Mouse (Mus musculus) kidney, adult 2 months (tissue): ENCODE data around the gene Alg10b. TPM values are rescaled to one million over a fixed set of nuclear protein-coding genes. Genes with fewer than 3 reads are reported as not detected.
"Not testable (repeated sequence)": the region's sequence is repeated elsewhere in the genome, so short reads cannot be mapped to it uniquely, and the experiment has no call there.

Source experiments
- DNase-seq: peaks from one replicate; pipeline ENCODE4 v3.0.0; 2021
- H3K27ac ChIP-seq: fragments of 200-500 bp; 2 replicates; pipeline ENCODE4 v1.5.1; 2012; ENCODE audit warnings: low read depth, low read length, control low read depth, inconsistent platforms; ENCODE audit not compliant: insufficient read depth
- H3K27me3 ChIP-seq: fragments of 200-500 bp; replicated peaks from 2 replicates; pipeline ENCODE4 v1.6.1; 2012; ENCODE audit warnings: mild to moderate bottlenecking, moderate library complexity, low read length, inconsistent platforms; ENCODE audit not compliant: control insufficient read depth, insufficient read depth
- H3K36me3 ChIP-seq: fragments of 200-500 bp; 2 replicates; pipeline ENCODE4 v1.6.1; 2012; ENCODE audit warnings: mild to moderate bottlenecking, moderate library complexity, low read length, inconsistent platforms; ENCODE audit not compliant: control insufficient read depth, insufficient read depth
- H3K4me1 ChIP-seq: fragments of 200-500 bp; 2 replicates; pipeline ENCODE4 v1.6.1; 2011; ENCODE audit warnings: low read length; ENCODE audit not compliant: control insufficient read depth, insufficient read depth
- H3K4me3 ChIP-seq: fragments of 200-500 bp; 2 replicates; pipeline ENCODE4 v1.5.1; 2011; ENCODE audit warnings: mild to moderate bottlenecking, low read depth, low read length, control low read depth; ENCODE audit not compliant: insufficient read depth
- CTCF ChIP-seq: fragments of 200-500 bp; conservative IDR thresholded peaks from 2 replicates; pipeline ENCODE4 v1.5.1; 2011; ENCODE audit warnings: low read depth, mild to moderate bottlenecking, control low read depth, low read length, moderate library complexity, mixed read lengths; ENCODE audit not compliant: insufficient read depth, insufficient read length
- POLR2A ChIP-seq: fragments of 200-500 bp; IDR thresholded peaks from one replicate; pipeline ENCODE4 v1.6.1; 2011; ENCODE audit warnings: low read depth, low read length, control low read depth
- WGBS: fragments of 180-500 bp; shearing (Covaris S2); methylation state at CpG from one replicate; pipeline ENCODE4 v1.1.7; 2018; 5-methylcytosine and 5-hydroxymethylcytosine counted together
- polyA plus RNA-seq: library from polyadenylated mRNA; depleted of rRNA; stranded (reverse); fragments of >200 nt; gene quantifications from 2 replicates; pipeline ENCODE4 v1.2.3, GENCODE M21; 2012; rRNA removed

Gene Alg10b
- polyA plus RNA-seq = 12.4 and 12.9 TPM in 2 replicates

GRCm38 (mm10) chr15:90223969-90224750 lies at the start of gene Alg10b:
Gene Alg10b, plus strand, starts transcription at chr15:90224311.
- DNase-seq = peak; percentile 89
- Histone ChIP-seq H3K4me1 (no peaks in the 10 kb centered on the region), H3K27me3 (no peaks in the 10 kb centered on the region), H3K27ac (peak within 1 kb of the TSS; percentile 76), H3K36me3 (peaks cover 3% of the 10 kb centered on the region; the same call in 1 of the 2 replicates), H3K4me3 (peak within 1 kb of the TSS; percentile 100)
- TF ChIP-seq POLR2A (no peak), CTCF (0 out of 2 replicates have a peak, but pooled peaks have one; percentile 17)
- under 1% methylated on average over 56 of the region's 59 CpGs for WGBS

DNA sequence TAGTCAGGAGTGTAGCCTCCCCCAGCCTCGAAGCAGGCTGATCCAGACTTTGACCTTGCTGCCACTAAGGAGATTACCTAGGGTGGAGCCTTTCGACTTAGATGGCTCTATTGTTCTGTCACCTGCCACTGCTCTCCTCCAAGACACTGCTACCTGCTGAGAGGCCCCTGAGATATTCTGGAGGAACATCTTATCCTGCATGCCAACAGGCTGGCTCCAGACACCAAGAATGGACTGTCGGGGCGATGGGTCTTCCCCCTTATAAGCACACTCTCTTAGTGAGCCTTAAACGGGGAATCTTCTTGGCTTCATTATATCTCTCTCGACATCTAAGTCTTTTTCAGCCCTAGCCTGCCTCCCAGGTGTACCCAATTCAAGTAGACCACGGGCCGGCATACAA lies 41.0 kb upstream of the Alg10b start:
- 80% methylated on average over 8 of the region's 8 CpGs for WGBS
- not testable (repeated sequence) for H3K4me3 ChIP-seq, H3K27me3 ChIP-seq, DNase-seq, H3K27ac ChIP-seq, H3K4me1 ChIP-seq, H3K36me3 ChIP-seq

GRCm38 (mm10) chr15:90183511-90183910 lies 40.6 kb upstream of the Alg10b start:
- TF ChIP-seq CTCF = no peak
- TF ChIP-seq POLR2A = no peak
- 87% methylated on average over 6 of the region's 6 CpGs for WGBS
- Histone ChIP-seq H3K27ac (no peak overlapping the region), H3K4me3 (no peak overlapping the region), H3K4me1 (no peaks in the 10 kb centered on the region), H3K36me3 (no peaks in the 10 kb centered on the region), H3K27me3 (no peaks in the 10 kb centered on the region)
- no peak for DNase-seq

GRCm38 (mm10) chr15:90184743-90185142 lies 39.4 kb upstream of the Alg10b start:
- TF ChIP-seq CTCF = no peak
- Histone ChIP-seq H3K4me1 (no peaks in the 10 kb centered on the region), H3K36me3 (no peaks in the 10 kb centered on the region), H3K4me3 (no peak overlapping the region), H3K27ac (no peak overlapping the region), H3K27me3 (no peaks in the 10 kb centered on the region)
- 95% methylated on average over 3 of the region's 3 CpGs for WGBS
- DNase-seq = no peak

DNA sequence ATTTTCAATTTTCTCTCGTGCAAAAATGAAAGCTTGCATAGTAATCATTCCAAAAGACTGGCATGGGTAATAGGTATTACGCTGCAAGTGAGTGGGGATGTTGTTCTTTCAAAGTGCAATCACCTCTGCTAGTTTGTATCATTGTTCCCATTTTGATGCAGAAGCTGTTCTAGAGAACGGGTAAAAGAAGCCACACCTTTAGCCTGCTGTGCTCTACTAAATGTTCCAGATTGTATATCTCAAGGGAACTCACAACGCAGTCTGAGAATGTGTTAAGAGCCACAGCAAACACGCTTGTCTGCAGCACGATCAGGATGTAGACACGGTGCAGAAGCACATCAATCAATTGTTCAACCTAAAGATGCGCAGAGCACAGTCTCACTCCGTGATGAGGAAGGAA lies 34.6 kb upstream of the Alg10b start:
- no peak for DNase-seq
- TF ChIP-seq POLR2A = no peak
- no peak for TF ChIP-seq CTCF
- Histone ChIP-seq H3K27me3 (no peaks in the 10 kb centered on the region), H3K4me3 (no peak overlapping the region), H3K4me1 (no peaks in the 10 kb centered on the region), H3K36me3 (no peaks in the 10 kb centered on the region), H3K27ac (no peak overlapping the region)
- WGBS = 71% methylated on average over 9 of the region's 9 CpGs

GRCm38 (mm10) chr15:90213946-90214345 lies 10.2 kb upstream of the Alg10b start:
- no peaks in the 10 kb centered on the region for H3K36me3 ChIP-seq
- DNase-seq = no peak
- WGBS = 82% methylated on average over 8 of the region's 8 CpGs
- TF ChIP-seq CTCF = no peak
- TF ChIP-seq POLR2A = no peak
- H3K4me3 ChIP-seq = no peak overlapping the region
- H3K4me1 ChIP-seq = no peaks in the 10 kb centered on the region
- H3K27me3 ChIP-seq = no peaks in the 10 kb centered on the region
- no peak overlapping the region for H3K27ac ChIP-seq

DNA sequence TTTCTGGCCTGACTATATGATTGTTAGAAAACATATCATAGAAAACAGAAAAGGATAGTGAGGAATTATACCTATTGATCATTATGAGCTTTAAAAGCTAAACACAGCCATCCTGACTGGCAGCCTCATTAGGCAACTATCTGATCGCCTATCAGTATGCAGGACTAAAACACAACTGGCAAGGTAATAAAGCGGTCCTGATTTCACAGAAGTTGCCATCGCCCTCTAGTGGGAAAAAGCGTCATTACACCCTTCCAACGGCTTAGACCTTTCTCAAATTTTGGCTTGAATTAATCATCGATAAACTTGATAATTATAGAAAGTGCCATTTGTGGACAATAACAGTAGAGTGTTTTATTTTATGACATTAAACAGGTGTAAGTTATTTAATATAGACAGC lies 9.2 kb upstream of the Alg10b start:
- Histone ChIP-seq H3K36me3 (no peaks in the 10 kb centered on the region), H3K4me3 (no peak overlapping the region), H3K27me3 (no peaks in the 10 kb centered on the region), H3K27ac (no peak overlapping the region), H3K4me1 (no peaks in the 10 kb centered on the region)
- TF ChIP-seq POLR2A (no peak), CTCF (peak; percentile 52)
- 10% methylated on average over 6 of the region's 6 CpGs for WGBS
- DNase-seq = peak; percentile 56
